Mouse (Mus musculus): Measurements from ENCODE around the gene Hoxb5.

GRCm38 (mm10) chr11:96297428-96297827 is 5.7 kb upstream of the Hoxb5 start:
- TF ChIP-seq POLR2A (IDR thresholded peaks at IDR 0.05; ENCODE audit: insufficient read length, low read depth): no peak
- no peak for TF ChIP-seq POLR2AphosphoS2 (IDR thresholded peaks at IDR 0.05; ENCODE audit: insufficient read length, low read depth)
- TF ChIP-seq MYOG (IDR thresholded peaks at IDR 0.05; ENCODE audit: control insufficient read depth in 1 of 3, insufficient read depth in 1 of 3, insufficient read length in 2 of 3, low read depth in 2 of 3): no peak
- TF ChIP-seq MAX (IDR thresholded peaks at IDR 0.05; ENCODE audit: low read depth): no peak
- no peak for TF ChIP-seq REST (IDR thresholded peaks at IDR 0.05; ENCODE audit: insufficient read depth, insufficient read length)
- TF ChIP-seq E2F4 (IDR thresholded peaks at IDR 0.05; ENCODE audit: insufficient read depth): no peak
- TF ChIP-seq TCF12 (IDR thresholded peaks at IDR 0.05; ENCODE audit: insufficient read depth, poor library complexity, severe bottlenecking): no peak
- no peak for TF ChIP-seq MYOD1 (IDR thresholded peaks at IDR 0.05; ENCODE audit: control insufficient read depth in 1 of 3, insufficient read length in 2 of 3, low read depth in 2 of 3)
- no peak for TF ChIP-seq USF1 (IDR thresholded peaks at IDR 0.05; ENCODE audit: low read depth)
- no peak for TF ChIP-seq SRF (IDR thresholded peaks at IDR 0.05; ENCODE audit: control insufficient read depth, insufficient read length, low read depth)

All from myocyte (in vitro differentiated cells).